Mouse (Mus musculus): ENCODE measurements around the gene Rab7.
"Not testable (repeated sequence)": the region's sequence is repeated elsewhere in the genome, so short reads cannot be mapped to it uniquely, and the experiment has no call there.

GRCm38 (mm10) chr6:88004773-88005172 is 40.3 kb downstream of the Rab7 start:
- not testable (repeated sequence) for TF ChIP-seq CTCF (IDR thresholded peaks at IDR 0.05; ENCODE audit: control insufficient read depth, insufficient read depth, low read length); POLR2A (IDR thresholded peaks at IDR 0.05; ENCODE audit: borderline replicate concordance, control insufficient read depth, low read depth, low read length)

All from bone marrow, adult 2 months (tissue).